Mouse (Mus musculus): ENCODE measurements around the gene Gm3409. TPM values are rescaled to one million over a fixed set of nuclear protein-coding genes. Genes with fewer than 3 reads are reported as not detected.
"Not testable (repeated sequence)": the region's sequence is repeated elsewhere in the genome, so short reads cannot be mapped to it uniquely, and the experiment has no call there.

Gene Gm3409
- not detected for total RNA-seq (2021)
- long read RNA-seq, experiment 1: 0 reads
- long read RNA-seq, experiment 2: 0 reads

DNA sequence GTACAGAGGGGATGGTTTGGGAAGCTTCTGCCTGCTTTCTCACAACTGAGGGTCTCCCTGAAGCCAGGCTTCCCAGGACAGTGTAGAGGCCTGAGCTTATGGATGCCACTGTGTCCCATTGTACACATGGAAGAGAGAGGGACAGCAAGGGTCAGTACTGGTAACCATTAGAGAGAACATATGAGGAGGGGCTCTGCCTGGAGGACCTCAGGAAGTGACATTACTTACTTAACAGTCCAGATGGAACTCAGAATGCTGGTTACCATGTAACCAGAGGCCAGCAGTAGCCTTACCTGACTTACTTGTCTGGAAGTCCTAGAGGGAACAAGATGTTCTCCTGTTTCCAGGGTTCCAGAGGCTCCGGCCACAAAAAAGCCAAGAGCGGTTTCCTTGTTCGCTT, at the start of gene Gm3409:
TSS of gene Gm3409 (plus strand) at position 301 of the 400 bp plus-strand sequence.
- DNase-seq: not testable (repeated sequence)

DNA sequence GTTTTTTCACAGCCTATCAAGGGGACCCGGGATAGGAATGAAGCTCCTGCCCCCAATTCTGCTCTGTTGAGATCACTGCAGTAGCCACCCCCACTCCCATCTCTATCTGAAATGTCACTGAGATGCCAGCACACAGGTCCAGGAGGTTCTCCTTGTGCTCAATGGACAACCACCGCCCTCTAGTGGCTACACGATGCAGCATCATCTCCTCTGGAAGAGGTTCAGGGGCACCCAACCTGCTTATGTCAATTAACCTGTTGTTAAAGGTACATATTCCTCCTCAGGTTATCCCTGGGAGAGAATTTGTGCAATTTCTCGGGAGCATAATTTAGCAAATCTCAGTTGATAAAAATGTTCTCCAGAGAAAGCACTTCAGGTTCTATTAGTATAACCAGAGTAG, 48.5 kb upstream of the Gm3409 start:
- DNase-seq: peak; percentile 47 to 51

GRCm38 (mm10) chr5:146491063-146491462, 46.4 kb upstream of the Gm3409 start, which contains the start of gene Gm6370:
Gm6370 (plus strand) TSS chr5:146491363.
- DNase-seq: not testable (repeated sequence)

DNA sequence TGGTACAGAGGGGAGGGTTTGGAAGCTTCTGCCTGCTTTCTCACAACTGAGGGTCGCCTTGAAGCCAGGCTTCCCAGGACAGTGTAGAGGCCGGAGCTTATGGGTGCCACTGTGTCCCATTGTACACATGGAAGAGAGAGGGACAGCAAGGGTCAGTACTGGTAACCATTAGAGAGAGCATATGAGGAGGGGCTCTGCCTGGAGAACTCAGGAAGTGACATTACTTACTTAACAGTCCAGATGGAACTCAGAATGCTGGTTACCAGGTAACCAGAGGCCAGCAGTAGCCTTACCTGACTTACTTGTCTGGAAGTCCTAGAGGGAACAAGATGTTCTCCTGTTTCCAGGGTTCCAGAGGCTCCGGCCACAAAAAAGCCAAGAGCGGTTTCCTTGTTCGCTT, 35.3 kb upstream of the Gm3409 start, which contains the start of gene 4930449I24Rik:
TSS of gene 4930449I24Rik (plus strand) at position 301 of the 400 bp plus-strand sequence.
- not testable (repeated sequence) for DNase-seq

- not testable (repeated sequence) for DNase-seq
Measured at GRCm38 (mm10) chr5:146513823-146514222, 23.6 kb upstream of the Gm3409 start, which contains the start of gene Gm3402. Gm3402 (plus strand) TSS chr5:146514123.

- DNase-seq: not testable (repeated sequence)
Measured at GRCm38 (mm10) chr5:146525501-146525900, 11.9 kb upstream of the Gm3409 start, which contains the start of gene Gm3404. Gm3404 (plus strand) TSS chr5:146525801.

GRCm38 (mm10) chr5:146555836-146556235, 18.4 kb downstream of the Gm3409 start, which contains the start of gene Gm3415:
Gm3415 (plus strand) TSS chr5:146556136.
- not testable (repeated sequence) for DNase-seq

DNA sequence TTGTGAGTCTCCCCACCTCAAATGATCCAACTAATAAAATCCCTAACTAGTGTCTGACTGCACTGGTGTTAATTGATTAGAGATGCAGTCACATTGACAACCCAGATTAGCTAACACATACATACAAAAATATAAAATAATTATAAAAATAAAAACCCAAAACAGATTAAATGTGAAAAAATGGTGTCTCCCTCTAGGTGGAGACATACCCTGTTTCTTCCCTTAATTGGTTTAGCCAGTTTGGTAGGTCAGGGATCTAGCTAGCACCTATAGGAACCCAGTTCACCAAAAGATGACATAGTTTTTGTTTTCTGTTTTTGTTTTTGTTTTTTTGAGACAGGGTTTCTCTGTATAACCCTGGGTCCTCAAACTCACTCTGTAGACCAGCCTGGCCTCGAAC, 26.8 kb downstream of the Gm3409 start:
- no peak for DNase-seq

DNA sequence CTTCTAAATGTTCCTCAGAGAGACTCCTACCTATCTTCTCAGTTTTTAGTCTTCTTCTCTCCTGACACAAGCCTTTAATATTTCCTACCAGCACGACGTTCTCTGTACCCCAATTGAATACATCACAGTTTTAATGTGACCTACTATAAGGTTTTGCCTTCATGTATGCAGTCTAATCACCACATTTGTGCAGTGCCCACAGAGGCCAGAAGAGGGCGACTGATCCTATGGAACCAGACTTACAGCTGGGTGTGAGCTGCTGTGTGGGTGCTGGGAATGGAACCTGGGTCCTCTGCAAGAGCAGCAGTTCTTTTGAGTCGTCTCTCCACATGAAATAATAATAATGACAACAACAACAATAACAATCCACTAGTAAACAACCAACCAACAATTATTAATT, 29.6 kb downstream of the Gm3409 start:
- DNase-seq: no peak

DNA sequence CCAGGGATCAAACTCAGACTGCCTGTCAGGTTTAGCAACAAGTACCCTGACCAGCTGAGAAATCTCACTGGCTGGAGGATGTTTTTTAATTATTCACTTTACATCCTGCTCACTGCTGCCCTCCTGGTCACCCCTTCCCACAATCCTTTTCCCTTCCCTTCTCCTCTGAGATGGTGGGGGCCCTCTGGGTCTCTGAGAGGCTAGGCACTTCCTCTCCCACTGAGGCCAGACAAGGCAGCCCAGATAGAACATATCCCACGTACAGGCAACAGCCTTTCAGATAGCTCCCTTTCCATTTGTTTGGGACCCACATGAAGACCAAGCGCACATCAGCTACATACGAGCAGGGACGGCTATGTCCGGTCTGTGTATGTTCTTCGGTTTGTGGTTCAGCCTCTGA, 32.7 kb downstream of the Gm3409 start:
- DNase-seq: not testable (repeated sequence)

DNA sequence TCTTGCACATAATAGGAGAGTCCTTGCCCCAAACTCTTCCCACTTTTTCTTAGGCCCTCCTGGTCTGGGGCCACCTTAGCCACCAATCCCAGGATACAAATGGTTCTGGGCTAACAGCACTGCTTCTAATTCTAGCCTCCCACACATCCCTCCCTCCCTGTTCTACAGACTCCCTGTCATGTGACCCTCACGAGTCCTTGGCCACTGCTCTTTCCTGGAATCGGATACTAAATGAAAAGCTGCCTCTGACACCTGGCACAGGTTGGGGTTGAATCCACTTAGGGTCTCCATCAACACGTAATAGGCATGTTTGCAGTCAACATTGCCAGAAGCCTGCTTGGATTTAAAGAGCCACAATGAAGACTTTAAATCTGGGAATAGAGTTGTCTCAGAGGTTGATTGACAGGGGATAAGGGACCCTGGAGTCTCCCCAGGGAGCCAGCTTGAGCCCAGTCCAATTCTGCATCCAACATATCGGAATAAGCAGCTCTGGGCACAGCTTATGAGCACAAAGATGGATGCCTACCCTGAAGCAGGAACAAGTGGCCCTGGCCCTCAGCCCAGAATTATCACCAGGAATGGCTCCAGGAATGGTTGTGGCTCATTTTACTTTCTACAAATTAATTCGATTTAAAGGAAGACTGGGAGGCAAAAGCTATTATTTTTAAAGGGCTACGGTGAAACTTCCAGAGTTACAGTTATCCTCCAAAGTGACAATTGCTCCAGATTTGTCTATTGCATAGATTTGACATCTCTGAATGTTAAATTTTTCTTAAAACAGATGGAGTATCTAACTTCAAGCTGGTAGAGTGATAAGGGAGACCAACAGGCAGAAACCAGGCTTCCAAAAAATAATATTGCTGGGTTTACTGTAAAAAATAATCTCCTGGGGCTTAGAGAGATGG, 34.6 kb downstream of the Gm3409 start:
- not testable (repeated sequence) for DNase-seq

- DNase-seq: not testable (repeated sequence)
Measured at GRCm38 (mm10) chr5:146572735-146573042, 35.2 kb downstream of the Gm3409 start.

- DNase-seq: no peak
Measured at GRCm38 (mm10) chr5:146576668-146577067, 39.2 kb downstream of the Gm3409 start.

DNA sequence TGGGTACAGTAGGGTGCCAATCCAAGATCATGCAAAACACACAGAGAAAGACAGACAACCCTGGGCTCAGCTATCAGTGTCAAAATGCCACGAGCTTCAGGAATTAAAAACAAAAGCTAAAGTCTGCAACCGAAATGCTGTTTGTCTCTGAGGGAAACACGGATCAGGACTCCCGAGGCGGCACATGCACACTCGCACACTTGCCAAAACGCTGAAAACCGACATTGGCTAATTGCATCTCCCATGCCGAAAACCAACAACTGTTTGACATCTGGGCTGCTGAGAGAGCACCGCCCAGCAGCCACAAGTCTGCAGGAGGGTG, 46.7 kb downstream of the Gm3409 start:
- DNase-seq: no peak

GRCm38 (mm10) chr5:146584478-146585306, 47.2 kb downstream of the Gm3409 start, which contains the start of gene Gpr12:
Gpr12 (minus strand) TSS chr5:146585239.
- DNase-seq: no peak

- DNase-seq: no peak
Measured at GRCm38 (mm10) chr5:146585307-146585651, 47.8 kb downstream of the Gm3409 start.

- no peak for DNase-seq
Measured at GRCm38 (mm10) chr5:146586357-146587070, 49.1 kb downstream of the Gm3409 start.

Other genes starting within 250 kb of the Gm3409 start
- gene Wasf3, start 152.7 kb upstream of the Gm3409 start, total RNA-seq (2021): 10 to 100 TPM; 29.4 to 32.2 TPM
- not detected for gene Gm6408, start 55.7 kb upstream of the Gm3409 start, total RNA-seq (2021)
- not detected for gene Gm6370, start 46.3 kb upstream of the Gm3409 start, total RNA-seq (2021)
- gene 4930449I24Rik, start 35.2 kb upstream of the Gm3409 start, total RNA-seq (2021): not detected
- not detected for gene Gm3402, start 23.5 kb upstream of the Gm3409 start, total RNA-seq (2021)
- not detected for gene Gm3404, start 11.8 kb upstream of the Gm3409 start, total RNA-seq (2021)
- not detected for gene Gm3415, start 18.5 kb downstream of the Gm3409 start, total RNA-seq (2021)
- gene Gpr12, start 47.6 kb downstream of the Gm3409 start, total RNA-seq (2021): not detected

Data from adrenal gland, postnatal 36 days (tissue).